Mouse (Mus musculus) forebrain, embryonic 14.5 days (tissue): ENCODE data around the gene Ccne1. TPM values are rescaled to one million over a fixed set of nuclear protein-coding genes. Genes with fewer than 3 reads are reported as not detected.
A peak's percentile ranks its signal among the peaks of the same experiment; 100 is the strongest.

Source experiments
- ATAC-seq: fragments of 200-750 bp; cut with Nextera tagmentation; 2 replicates; pipeline ENCODE4 v1.8.0; 2017; ENCODE audit warnings: mild to moderate bottlenecking, moderate library complexity
- DNase-seq: peaks from one replicate; pipeline ENCODE4 v3.0.0-alpha.2; 2015; ENCODE audit warnings: low spot score
- H3K27ac ChIP-seq: fragments of 300-500 bp; sonication (generic); 2 replicates; pipeline ENCODE4 v1.5.1; 2014; ENCODE audit warnings: low read depth, mild to moderate bottlenecking, control low read depth, low read length, moderate library complexity
- H3K27me3 ChIP-seq: fragments of 300-500 bp; sonication (generic); replicated peaks from 2 replicates; pipeline ENCODE4 v1.6.1; 2014; ENCODE audit warnings: low read length, control low read depth, mixed read lengths; ENCODE audit not compliant: control insufficient read depth, insufficient read depth
- H3K36me3 ChIP-seq: fragments of 300-500 bp; sonication (generic); 2 replicates; pipeline ENCODE4 v1.6.1; 2014; ENCODE audit warnings: low read length, control low read depth; ENCODE audit not compliant: control insufficient read depth, insufficient read depth
- H3K4me1 ChIP-seq: fragments of 300-500 bp; sonication (generic); 2 replicates; pipeline ENCODE4 v1.6.1; 2014; ENCODE audit warnings: antibody characterized with exemption, low read length, control low read depth; ENCODE audit not compliant: control insufficient read depth, insufficient read depth
- H3K4me2 ChIP-seq: fragments of 300-500 bp; sonication (generic); 2 replicates; pipeline ENCODE4 v1.6.1; 2014; ENCODE audit warnings: mild to moderate bottlenecking, control low read depth, low read length
- H3K4me3 ChIP-seq: fragments of 300-500 bp; sonication (generic); 2 replicates; pipeline ENCODE4 v1.5.1; 2014; ENCODE audit warnings: low read depth, low read length, control low read depth
- H3K9ac ChIP-seq: fragments of 300-500 bp; sonication (generic); 2 replicates; pipeline ENCODE4 v1.6.1; 2014; ENCODE audit warnings: mild to moderate bottlenecking, low read length, control low read depth, moderate library complexity
- H3K9me3 ChIP-seq: fragments of 300-500 bp; sonication (generic); replicated peaks from 2 replicates; pipeline ENCODE4 v1.6.1; 2016; ENCODE audit warnings: low read length, control low read depth, mixed read lengths; ENCODE audit not compliant: control insufficient read depth
- WGBS: fragments of 180-500 bp; shearing (Covaris S2); extraction: QIAGEN DNeasy Blood & Tissue Kit; methylation state at CpG from one replicate; pipeline ENCODE4 v1.1.7; 2014; 5-methylcytosine and 5-hydroxymethylcytosine counted together
- polyA plus RNA-seq: library from polyadenylated mRNA; unstranded; fragments of >200 nt; fragmentation: Nextera tagmentation; extraction: Ambion mirVana; gene quantifications from 2 replicates; pipeline ENCODE4 v1.2.1, GENCODE M21; 2014

Gene Ccne1
- 17.0 and 18.5 TPM in 2 replicates for polyA plus RNA-seq

DNA sequence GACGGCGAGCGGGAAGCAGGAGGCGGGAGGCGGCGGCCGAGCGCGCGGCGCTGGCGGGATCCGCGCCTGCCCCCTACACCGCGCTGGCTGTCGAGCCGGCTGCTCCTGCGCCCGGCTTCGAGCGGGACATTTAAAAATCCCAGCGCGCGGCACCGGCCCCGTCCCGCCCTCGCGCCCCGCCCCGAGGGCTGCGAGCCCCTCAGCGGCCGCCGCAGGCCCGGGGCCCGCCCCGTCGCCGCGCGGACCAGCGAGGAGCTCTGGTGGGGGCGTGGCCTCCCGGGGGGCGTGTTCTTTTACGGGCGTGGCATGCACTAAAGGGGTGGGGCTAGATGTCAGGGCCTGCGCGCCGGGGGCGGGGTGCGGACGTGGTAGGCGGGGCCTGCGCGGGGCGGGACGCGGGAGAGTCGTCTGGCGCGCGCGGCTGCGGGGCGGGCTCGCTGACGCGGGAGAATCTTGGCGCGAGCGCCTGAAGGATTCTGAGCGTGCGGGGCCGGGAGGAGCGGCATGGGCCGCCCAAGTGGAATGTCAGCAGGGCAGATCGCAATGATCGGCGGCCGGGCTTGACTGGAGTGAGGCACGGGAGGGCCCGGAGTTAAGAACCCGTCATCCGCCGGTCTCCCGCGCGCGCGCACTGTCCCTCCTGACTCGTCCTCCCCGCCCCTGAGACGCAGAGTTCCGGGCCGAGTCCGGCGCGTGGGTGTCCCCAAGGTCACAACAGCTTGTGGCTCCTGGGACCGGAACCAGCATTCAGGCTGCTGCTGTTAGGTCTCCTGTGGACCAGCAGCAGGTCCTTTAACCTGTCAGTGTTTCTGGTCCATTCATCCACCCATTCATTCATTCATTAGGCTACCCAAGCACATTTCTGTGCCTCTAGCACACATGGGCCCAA, at the start of gene Ccne1:
Gene Ccne1 (minus strand): TSS at position 164 of the 889 bp plus-strand sequence.
- peak within 1 kb of the TSS; percentile 94 for H3K4me2 ChIP-seq
- ATAC-seq (peak; percentile 95), DNase-seq (peak; percentile 96)
- 0 out of 2 replicates have a peak, but pooled peaks cover 3% of the 10 kb centered on the region for H3K4me1 ChIP-seq
- peak within 1 kb of the TSS; percentile 73 for H3K9ac ChIP-seq
- H3K27ac ChIP-seq = peak within 1 kb of the TSS; percentile 21; the same call in 1 of the 2 replicates
- peak within 1 kb of the TSS; percentile 68 for H3K4me3 ChIP-seq
- WGBS = under 1% methylated on average over 94 of the region's 102 CpGs
- 0 out of 2 replicates have a peak, but pooled peaks cover 2% of the 10 kb centered on the region for H3K27me3 ChIP-seq
- no peaks in the 10 kb centered on the region for H3K36me3 ChIP-seq
- no peaks in the 10 kb centered on the region for H3K9me3 ChIP-seq

GRCm38 (mm10) chr7:38155829-38156228, 48.5 kb upstream of the Ccne1 start:
- no peaks in the 10 kb centered on the region for H3K9me3 ChIP-seq
- DNase-seq (no peak), ATAC-seq (no peak)
- H3K36me3 ChIP-seq = no peaks in the 10 kb centered on the region
- H3K27ac ChIP-seq = no peak overlapping the region
- no peak overlapping the region for H3K9ac ChIP-seq
- H3K4me1 ChIP-seq = no peaks in the 10 kb centered on the region
- H3K4me3 ChIP-seq = no peak overlapping the region
- no peaks in the 10 kb centered on the region for H3K27me3 ChIP-seq
- no peak overlapping the region for H3K4me2 ChIP-seq
- 85% methylated on average over 5 of the region's 5 CpGs for WGBS

DNA sequence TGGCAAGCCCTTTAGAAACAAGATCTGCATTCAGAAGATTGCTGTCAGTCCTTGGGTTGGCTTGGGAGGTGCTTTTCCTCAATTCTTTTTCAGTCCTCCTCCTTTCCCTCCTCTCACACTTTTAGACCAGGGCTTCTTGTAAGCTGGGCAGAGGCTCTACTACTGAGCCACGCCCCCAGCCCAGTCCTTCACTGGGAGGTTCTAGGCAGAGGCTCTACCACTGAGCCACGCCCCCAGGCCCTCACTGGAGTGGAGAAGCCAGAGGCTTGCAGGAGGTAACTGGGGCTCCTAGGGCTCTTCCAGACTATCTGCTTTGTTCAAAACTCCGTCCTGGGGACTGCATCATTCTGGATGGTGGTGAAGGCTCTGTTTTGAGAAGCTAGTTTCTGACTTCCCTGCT, 45.2 kb upstream of the Ccne1 start:
- no peaks in the 10 kb centered on the region for H3K9me3 ChIP-seq
- H3K4me1 ChIP-seq = no peaks in the 10 kb centered on the region
- no peak overlapping the region for H3K27ac ChIP-seq
- no peaks in the 10 kb centered on the region for H3K36me3 ChIP-seq
- H3K27me3 ChIP-seq = no peaks in the 10 kb centered on the region
- H3K4me3 ChIP-seq = no peak overlapping the region
- H3K4me2 ChIP-seq = no peak overlapping the region
- 79% methylated on average over 3 of the region's 3 CpGs for WGBS
- no peak overlapping the region for H3K9ac ChIP-seq
- ATAC-seq = no peak
- DNase-seq = no peak

GRCm38 (mm10) chr7:38151706-38152312, 44.5 kb upstream of the Ccne1 start:
- 64% methylated on average over 14 of the region's 14 CpGs for WGBS
- peak; percentile 26; the same call in 1 of the 2 replicates for ATAC-seq
- H3K27me3 ChIP-seq = no peaks in the 10 kb centered on the region
- H3K9me3 ChIP-seq = no peaks in the 10 kb centered on the region
- H3K9ac ChIP-seq = no peak overlapping the region
- no peak overlapping the region for H3K27ac ChIP-seq
- peak; percentile 25 for DNase-seq
- H3K4me3 ChIP-seq = no peak overlapping the region
- H3K36me3 ChIP-seq = no peaks in the 10 kb centered on the region
- no peak overlapping the region for H3K4me2 ChIP-seq
- no peaks in the 10 kb centered on the region for H3K4me1 ChIP-seq

- no peak for DNase-seq
- no peak overlapping the region for H3K9ac ChIP-seq
- H3K4me1 ChIP-seq = no peaks in the 10 kb centered on the region
- 88% methylated on average over 6 of the region's 6 CpGs for WGBS
- no peak overlapping the region for H3K27ac ChIP-seq
- H3K27me3 ChIP-seq = no peaks in the 10 kb centered on the region
- no peak for ATAC-seq
- no peaks in the 10 kb centered on the region for H3K9me3 ChIP-seq
- no peak overlapping the region for H3K4me3 ChIP-seq
- no peak overlapping the region for H3K4me2 ChIP-seq
- H3K36me3 ChIP-seq = no peaks in the 10 kb centered on the region
Measured at GRCm38 (mm10) chr7:38147477-38147876, 40.1 kb upstream of the Ccne1 start.

DNA sequence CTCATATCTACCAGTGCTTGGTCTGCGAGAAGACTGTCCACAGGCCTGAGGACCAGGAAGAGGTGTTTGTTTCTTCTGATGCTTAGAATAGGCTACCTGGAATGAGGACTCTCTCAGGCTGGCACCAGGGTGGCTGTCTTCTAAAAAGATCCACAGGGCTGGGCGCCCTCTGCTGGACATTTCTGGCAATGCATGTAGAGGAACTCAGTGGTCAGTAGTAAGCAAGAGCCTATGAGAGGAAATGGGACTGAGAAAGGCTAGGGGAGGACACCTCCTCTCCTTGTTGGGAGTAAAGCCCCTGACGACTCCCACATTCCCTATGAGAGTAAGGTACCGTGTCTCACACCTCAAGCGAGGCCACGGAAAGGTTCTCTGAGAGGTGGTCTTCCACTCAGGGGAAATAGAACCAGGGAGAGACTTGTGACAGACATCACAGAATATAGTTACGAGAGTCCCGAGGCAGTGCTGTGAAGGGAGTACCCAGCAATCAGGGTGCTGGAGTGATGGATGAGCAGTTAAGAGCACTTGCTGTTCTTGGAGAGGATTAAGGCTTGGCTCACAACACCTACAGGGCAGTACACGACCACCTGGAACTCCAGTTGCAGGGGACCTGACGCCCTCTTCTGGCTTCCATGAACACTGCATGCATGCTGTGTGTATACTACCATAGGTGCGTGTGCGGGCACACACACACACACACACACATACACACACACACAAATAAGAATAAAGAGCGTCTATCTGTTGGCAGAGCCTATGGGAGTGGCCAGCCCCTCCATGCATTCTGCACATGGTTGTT, 34.6 kb upstream of the Ccne1 start:
- no peak overlapping the region for H3K4me3 ChIP-seq
- H3K4me1 ChIP-seq = no peaks in the 10 kb centered on the region
- ATAC-seq = peak; percentile 68
- H3K36me3 ChIP-seq = no peaks in the 10 kb centered on the region
- no peaks in the 10 kb centered on the region for H3K9me3 ChIP-seq
- no peak overlapping the region for H3K27ac ChIP-seq
- DNase-seq = peak; percentile 91
- 66% methylated on average over 13 of the region's 13 CpGs for WGBS
- H3K4me2 ChIP-seq = no peak overlapping the region
- H3K9ac ChIP-seq = no peak overlapping the region
- H3K27me3 ChIP-seq = no peaks in the 10 kb centered on the region

- Histone ChIP-seq H3K9me3 (no peaks in the 10 kb centered on the region), H3K27me3 (no peaks in the 10 kb centered on the region), H3K4me1 (no peaks in the 10 kb centered on the region), H3K4me2 (no peak overlapping the region), H3K4me3 (no peak overlapping the region), H3K27ac (no peak overlapping the region), H3K9ac (no peak overlapping the region), H3K36me3 (no peaks in the 10 kb centered on the region)
- ATAC-seq (peak; percentile 35; the same call in 1 of the 2 replicates), DNase-seq (peak; percentile 29)
- WGBS = 54% methylated on average over 9 of the region's 9 CpGs
Measured at GRCm38 (mm10) chr7:38140324-38140723, 33.0 kb upstream of the Ccne1 start.

GRCm38 (mm10) chr7:38134471-38134870, 27.1 kb upstream of the Ccne1 start:
- Histone ChIP-seq H3K4me3 (no peak overlapping the region), H3K4me1 (peaks cover 2% of the 10 kb centered on the region; the same call in 1 of the 2 replicates), H3K27ac (no peak overlapping the region), H3K36me3 (no peaks in the 10 kb centered on the region), H3K4me2 (no peak overlapping the region), H3K27me3 (no peaks in the 10 kb centered on the region), H3K9me3 (no peaks in the 10 kb centered on the region), H3K9ac (no peak overlapping the region)
- 88% methylated on average over 5 of the region's 5 CpGs for WGBS
- DNase-seq = no peak
- ATAC-seq = no peak
